Mouse (Mus musculus): ENCODE results near the gene Elp1.

Gene Elp1

DNA sequence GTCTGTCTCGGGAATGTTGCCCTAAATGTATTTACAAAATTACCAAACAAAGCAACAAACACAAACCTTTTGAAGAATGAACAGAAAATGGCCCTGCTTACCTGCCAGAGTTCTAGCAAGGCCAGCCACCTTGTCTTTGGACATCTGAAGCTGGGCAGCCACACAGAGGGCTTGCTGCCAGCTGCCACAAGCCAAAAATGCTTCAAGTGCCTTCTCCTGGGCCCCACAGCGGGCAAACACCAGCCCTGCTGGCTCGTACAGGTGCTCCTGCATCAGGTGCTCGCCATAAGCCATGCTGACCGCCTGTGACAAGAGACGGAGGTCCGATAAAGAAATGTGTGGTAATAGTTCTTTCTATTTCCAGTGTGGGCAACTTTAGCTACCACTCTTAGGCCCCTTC is 33.2 kb downstream of the Elp1 start:
- DNase-seq (ENCODE audit: low spot score): no peak

DNA sequence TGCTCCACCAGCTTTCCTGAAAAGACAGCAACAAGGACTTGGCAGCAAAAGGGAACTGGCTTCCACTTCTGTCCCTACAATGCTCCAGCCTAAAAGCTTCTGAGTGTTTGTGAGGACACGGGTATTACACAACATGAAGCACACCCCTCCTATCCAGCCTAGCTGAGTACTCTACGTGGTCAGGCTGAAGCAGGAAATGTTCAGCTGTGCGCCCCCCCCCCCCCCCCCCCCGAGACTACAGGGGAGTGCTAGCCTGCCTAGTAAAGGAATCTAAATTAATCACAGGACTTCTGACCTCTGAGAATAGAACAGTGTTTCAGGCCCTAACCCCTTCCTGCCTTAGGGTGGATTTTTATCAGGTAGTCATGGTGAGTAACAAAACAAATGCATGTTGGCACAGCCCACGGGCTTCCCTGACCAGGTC is 34.3 kb downstream of the Elp1 start:
- no peak for DNase-seq (ENCODE audit: low spot score)

DNA sequence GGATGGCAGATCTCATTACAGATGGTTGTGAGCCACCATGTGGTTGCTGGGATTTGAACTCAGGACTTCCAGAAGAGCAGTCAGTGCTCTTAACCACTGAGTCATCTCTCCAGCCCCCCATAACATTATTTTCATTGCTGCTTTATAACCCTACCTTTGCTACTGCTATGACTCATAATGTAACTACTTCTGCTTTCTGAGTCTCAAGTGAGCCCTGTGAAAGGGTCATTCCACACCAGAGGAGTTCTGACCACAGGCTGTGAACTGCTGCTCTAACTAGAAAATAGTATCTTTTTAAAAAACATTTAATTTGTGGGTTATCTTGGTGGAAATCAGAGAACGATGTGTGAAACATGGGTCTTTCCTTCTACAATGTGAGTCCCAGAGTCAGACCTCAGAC is 44.4 kb downstream of the Elp1 start:
- no peak for DNase-seq (ENCODE audit: low spot score)

DNA sequence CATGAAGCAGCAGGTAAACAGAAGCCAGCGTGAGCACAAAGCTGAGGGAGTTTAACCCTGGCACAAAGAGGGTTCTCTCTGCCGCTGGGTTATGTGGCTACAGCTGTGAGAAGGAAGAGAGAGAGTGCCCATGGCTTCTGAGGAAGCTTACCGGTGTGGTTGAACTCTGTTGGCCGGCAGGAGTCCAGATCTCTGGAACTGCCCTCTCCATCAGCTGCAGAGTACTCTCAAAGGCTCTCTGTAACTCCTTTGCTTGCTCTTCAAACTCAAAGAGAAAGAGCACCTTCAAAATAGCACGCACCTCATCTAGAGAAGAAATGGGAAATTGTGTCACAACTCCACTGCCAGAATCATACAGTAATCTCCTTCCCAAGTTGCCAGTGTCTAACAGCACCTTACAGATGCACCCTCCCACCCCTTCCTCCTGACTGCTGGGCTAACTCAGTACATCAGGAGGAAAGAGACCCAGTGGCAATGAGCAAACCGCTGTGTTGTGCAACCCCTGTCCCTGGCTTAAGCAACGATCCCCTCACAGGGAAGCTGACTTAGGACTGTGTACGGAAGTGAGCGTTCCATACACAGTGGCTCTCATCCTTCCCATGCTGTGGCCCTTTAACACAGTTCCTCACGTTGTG is 45.0 kb downstream of the Elp1 start:
- DNase-seq (ENCODE audit: low spot score): no peak

DNA sequence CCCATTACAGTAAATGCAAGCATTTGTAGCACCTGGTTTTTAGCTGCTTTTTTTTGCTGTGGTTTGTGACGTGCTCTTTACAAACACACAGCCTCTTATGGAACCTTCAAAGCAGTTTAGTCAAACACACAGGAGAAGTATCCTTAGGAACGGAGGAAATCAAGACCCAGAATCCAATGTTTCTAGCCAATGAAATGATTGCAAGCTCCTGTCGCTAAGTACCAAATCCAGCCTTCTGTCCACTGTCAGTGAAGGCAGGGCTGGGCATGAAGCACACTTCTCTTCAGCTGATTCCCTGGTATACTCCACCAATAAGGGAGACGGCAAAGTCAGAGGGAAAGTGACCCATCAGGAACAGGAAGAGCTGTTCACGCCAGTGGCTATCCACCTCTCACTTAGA is 46.1 kb downstream of the Elp1 start:
- no peak for DNase-seq (ENCODE audit: low spot score)

DNA sequence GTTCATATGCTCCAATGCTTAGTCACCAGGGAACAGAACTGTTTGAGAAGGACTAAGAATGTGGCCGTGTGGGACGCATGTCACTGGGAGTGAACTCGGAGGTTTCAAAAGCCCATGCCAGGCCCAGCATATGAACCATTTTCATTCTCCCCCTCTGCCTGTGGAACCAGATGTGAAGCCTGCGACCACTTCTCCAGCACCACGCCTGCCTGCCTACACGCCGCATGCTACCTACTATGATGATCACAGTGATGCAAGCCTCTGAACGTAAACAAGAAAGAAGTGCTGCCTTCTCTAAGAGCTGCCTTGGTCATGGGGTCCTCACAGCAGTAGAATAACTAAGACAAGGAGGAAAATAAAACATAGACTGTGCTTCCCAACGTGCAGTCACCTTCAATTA is 54.7 kb downstream of the Elp1 start:
- no peak for DNase-seq (ENCODE audit: low spot score)

DNA sequence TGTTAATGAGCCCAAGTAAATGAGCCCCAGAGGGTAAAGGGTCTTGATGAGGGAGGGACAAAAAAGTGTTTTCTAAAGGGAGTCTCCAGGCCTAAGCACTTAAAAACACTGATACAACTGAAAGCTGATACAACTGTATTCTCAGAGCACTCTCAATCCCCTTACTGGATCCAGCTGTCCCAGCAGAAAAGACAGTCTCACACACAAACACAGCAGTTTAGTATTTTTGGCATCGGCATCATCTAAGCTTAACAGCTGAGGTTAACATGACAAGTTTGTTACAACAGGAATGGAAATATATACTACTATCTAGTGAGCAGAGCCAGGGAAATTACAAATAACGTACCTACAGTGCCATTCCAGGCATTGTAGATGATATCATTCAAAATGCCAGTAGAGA is 55.8 kb downstream of the Elp1 start:
- DNase-seq (ENCODE audit: low spot score): no peak

DNA sequence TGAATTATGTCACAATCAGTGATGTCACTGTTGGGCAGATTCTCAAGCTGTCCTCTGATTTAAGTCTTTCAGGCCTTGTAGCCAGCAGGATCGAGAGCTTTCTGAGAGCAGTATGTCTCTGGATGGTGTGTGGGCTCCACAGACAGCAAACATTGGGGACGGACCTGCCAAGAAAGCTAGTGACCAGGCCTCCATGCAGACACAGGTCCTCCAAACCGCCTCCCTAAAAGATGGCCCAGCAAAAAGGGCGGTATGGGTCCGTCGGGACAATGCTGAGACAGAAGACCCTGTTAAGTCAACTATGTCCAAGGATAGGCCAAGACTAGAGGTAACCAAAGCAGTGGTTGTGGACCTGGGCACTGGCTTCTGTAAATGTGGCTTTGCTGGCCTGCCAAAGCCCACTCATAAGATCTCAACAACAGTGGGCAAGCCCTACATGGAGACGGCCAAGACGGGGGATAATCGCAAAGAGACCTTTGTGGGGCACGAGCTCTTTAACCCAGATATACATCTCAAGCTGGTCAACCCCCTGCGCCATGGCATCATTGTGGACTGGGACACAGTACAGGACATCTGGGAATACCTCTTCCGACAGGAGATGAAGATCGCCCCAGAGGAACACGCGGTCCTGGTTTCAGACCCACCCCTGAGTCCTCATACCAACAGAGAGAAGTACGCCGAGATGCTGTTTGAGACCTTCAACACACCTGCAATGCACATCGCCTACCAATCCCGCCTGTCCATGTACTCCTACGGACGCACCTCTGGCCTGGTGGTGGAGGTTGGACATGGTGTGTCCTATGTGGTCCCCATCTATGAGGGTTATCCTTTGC is 58.6 kb downstream of the Elp1 start, which contains the start of gene Actl7a:
Gene Actl7a (plus strand): TSS at position 51 of the 833 bp plus-strand sequence.
- DNase-seq (ENCODE audit: low spot score): no peak

DNA sequence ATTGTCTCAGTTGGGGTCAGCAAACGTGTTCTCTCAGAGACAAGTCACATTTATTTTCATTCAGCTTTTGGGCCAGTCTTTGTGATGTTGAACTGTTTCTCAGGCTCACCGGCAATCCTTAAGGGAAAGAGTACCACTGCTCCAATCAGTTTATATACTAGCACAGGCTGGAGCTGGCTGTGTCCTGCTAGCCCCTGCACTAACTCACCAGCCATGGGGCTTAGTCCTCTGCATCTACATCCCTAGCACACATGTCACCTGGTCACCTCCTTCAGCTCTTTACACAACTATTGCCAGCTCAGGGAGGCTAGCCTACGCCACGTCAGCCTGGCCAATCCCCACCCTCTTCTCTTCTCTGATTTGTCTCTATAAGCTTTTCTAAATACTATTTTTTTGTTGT is 59.4 kb downstream of the Elp1 start:
- DNase-seq (ENCODE audit: low spot score): no peak

DNA sequence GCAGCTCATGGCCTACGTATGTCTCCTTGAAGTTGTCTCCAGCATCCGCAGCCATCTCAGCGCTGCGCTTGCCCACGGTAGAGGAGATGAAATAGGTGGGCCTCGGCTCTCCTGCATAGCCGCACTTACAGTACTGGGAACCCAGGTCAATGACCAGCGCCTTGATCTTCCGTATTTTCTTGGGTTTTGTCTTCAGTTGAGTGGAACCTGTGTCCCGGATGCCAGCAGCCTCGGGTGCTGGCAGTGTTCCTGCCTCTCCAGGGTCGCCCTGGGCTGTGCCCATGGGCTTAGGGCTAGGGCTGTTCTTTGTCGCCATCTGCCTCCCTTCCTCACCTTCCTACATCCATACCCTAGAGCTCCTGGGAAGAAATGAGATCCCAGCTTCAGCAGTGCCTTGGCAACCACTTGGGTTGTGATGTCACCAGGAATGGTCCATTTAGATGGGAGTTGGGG is 61.1 kb downstream of the Elp1 start, which contains the start of gene Actl7b:
Gene Actl7b (minus strand): TSS at position 403 of the 453 bp plus-strand sequence.
- DNase-seq (ENCODE audit: low spot score): no peak

DNA sequence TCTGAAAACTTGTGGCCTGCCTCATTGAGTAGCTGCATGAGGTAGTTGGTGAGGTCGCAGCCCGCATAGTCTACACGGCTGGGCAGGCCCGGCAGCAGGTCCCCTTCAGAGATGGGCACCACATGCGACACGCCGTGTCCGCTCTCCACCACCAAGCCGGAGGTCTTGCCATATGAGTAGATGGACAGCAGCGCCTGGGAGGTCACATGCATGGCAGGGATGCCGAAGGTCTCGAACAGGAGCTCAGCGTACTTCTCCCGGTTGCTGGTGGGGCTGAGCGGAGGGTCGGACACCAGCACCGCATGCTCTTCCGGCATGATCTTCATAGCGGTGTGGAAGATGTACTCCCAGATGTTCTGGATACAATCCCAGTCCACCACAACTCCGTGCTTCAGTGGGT is 61.5 kb downstream of the Elp1 start:
- DNase-seq (ENCODE audit: low spot score): no peak

DNA sequence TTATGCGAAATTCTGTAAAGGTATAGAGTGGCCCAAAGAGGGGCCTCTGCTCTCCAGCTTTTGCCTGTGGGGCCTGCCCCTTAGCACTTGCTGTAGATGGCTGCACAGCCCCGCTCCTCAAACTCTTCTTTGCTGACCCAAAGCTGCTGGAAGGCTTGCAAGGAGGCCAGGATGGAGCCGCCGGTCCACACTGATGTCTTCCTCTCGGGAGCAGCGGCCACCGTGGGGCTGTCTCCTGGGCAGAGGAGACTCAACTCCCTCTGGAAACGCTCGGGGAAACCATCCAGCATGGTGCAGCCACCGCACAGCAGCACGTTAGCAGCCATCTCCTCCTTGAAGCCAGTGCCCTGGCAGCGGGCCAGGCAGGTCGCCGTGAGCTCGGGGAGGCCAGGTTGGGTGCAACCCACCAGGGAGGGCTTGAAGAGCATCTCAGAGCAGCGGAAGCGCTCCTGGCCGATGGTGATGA is 62.1 kb downstream of the Elp1 start, which contains the start of gene Gm26657:
Gene Gm26657 (plus strand): TSS at position 51 of the 466 bp plus-strand sequence.
- no peak for DNase-seq (ENCODE audit: low spot score)

DNA sequence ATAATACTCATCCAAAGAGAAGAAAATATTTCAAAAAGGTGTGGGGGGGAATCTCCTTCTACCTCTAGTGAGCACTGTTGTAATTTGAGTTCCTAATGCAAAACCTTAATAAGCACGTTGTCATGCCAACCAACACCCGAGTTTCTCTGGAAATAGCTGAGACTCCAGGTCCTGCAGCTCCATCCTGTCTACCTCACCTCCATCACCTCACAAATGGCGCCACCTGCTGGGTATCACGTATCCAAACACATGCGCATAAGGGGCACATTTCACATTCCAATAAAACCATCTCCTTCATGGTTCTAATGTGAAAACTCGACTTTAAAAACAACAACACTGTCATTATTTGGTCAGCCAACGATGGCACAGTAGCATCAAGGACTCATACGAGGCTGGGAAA is 76.3 kb downstream of the Elp1 start:
- no peak for DNase-seq (ENCODE audit: low spot score)

DNA sequence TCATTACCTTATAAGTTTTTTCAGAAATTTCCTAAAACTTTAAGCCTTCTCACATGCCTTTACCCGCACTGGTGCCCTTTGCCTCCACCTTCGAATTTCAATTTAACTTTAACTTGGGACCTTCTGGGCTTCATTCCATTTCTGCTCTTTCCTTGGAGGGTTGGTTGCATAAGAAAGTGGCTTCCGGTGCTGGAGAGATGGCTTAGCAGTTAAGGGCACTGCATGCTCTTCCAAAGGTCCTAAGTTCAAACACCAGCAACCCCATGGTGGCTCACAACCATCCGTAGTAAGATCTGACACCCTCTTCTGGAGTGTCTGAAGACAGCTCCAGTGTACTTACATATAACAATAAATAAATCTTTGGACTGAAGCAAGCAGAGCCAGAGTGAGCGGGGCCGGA is 78.9 kb downstream of the Elp1 start:
- no peak for DNase-seq (ENCODE audit: low spot score)

DNA sequence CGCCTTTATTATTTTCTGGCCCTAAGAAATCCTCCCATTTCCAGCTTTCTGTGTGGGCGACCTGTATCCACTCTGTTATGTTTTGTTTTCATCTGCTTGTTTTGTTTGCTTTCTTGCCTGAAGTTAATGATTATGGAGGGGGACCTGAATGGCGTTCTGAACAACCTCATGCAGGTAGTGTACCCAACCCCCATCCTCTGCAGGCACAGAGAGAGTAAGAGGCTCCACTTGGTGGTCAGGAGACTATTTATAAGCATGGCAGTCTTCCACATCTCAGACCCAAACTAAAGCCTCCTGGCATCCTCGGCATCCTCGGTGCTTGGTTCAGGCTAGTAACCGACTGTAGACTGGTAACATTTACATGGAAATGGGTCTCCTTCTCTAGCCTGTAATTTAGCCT is 79.8 kb downstream of the Elp1 start:
- DNase-seq (ENCODE audit: low spot score): no peak

DNA sequence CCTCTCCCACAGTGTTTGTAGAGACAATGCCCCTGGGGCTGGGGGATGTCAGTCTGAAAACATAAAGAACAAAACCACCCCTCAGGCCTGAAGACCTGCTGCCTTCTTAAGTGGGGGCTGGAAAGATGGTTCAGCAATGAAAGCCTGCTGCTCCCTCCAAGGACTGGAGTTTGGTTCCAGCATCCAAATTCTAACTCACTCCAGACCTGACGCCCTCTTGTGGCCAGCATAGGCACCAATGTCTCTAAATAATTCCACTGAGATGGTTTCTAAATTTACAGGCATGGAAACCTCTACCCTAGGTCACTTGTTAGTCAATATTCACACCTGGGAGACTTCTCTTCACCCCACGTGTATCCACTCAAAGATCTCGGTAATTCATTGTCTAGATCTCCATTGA is 80.7 kb downstream of the Elp1 start:
- no peak for DNase-seq (ENCODE audit: low spot score)

DNA sequence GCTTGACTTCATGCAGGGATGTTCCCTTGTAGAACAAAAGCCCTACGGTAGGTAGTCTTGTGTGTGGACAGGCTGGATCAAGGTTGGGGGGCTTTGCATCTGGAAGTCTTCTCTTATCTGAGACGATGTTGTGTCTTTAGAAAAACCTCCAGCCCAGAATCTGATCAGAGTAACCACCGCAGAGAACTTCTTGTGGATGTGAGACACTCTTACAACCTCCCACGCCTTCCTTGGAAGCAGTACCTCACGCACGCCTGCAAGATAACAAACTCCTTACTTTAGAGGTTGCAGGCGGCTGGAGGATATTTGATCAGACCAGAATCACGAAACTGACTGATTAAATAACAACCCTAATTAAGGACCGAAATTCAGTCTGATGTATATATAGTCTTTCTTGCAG is 81.7 kb downstream of the Elp1 start:
- no peak for DNase-seq (ENCODE audit: low spot score)

DNA sequence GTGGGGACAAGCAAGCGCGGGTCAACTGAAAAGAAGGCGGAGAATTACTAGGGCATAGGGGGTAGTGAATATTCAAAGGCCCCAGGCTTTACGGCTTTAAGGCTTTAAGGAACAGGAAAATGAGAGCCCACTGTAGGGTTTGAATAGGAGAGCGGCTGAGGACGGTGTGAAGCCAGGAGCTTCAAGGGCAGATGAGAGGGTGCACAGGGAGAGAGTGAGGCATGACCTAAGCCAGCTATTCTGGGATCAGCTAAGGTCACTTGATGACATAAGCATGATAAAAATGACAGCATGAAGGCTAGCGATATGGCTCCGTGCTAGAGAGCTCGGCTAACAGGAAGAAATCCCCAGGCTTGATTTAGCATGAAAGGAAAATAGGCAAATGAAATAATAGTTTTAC is 82.7 kb downstream of the Elp1 start:
- no peak for DNase-seq (ENCODE audit: low spot score)

DNA sequence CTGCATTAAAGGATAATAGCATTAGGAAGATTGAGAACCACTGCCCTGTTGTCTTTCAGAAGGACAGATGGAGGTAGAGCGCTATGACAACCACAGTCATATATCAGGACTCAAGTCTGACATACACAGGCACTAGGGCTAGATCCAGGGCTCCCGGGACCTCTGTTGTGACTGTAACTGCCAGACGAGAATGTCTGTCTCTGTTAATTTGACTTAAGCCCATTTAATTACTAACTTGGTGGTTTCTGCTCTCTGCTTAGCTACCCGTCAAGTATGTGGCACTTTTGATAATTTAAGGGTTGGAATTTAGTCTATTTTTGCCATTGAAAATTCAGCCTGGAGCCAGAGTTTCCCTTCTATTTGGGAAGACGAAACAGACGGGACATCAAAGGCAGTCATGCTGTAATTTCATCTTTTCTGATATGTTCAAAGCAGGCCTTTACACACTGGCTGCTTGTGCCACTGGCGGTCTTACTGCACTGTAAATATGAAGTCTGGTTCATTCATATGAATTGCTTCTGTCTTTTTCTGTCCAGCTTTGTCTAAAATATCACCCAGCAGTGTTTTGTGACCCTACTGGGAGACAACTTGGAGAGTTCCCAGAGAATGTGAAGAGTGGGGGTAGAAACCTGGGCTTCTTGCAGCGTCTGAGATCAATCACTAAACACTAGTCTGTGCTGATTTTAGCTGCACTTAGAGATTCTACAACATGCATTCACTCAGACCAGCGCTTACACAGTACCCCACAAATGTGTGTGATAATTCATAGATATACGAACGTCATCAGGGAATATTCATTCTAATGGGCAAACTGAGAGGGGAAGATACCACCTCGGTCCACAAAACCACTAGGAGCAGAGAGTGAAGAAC is 83.3 kb downstream of the Elp1 start:
- no peak for DNase-seq (ENCODE audit: low spot score)

DNA sequence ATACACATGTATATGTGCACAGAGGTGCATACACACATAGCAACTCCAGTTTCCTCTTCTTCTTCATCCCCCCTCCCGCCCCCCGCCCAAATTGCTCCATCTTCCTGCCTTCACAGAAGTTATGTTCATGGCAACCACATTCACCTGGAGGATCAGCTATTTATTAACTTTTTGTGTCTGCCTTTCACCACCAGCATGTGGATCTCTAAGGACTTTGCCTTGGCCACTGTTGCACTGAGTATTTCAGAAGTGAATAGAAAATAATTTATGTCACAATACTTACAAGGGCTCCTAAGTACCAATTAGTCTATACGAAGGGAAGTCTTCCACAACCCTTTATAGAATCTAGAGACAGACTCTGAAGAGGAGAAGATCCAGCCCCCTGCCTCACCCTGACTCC is 84.2 kb downstream of the Elp1 start:
- no peak for DNase-seq (ENCODE audit: low spot score)

DNA sequence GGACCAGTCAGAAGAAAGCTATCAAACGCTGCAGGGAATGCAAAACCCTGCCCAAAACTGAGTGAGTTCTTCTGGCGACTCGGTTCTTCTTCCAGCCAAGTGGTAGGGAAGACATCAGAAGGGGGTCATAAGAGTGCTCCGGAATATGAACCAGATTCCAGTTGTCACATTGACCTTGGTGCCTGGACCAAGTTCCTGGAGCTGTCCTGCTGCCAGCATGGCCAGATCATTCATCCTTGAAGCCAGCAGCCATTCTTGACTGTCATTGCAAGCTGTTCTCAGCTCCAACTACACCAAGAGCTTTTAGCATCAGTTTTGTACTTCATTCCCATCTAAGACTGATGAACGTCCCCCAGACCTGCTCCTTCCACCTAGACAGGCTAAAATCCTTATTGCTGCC is 85.3 kb downstream of the Elp1 start:
- DNase-seq (ENCODE audit: low spot score): no peak

DNA sequence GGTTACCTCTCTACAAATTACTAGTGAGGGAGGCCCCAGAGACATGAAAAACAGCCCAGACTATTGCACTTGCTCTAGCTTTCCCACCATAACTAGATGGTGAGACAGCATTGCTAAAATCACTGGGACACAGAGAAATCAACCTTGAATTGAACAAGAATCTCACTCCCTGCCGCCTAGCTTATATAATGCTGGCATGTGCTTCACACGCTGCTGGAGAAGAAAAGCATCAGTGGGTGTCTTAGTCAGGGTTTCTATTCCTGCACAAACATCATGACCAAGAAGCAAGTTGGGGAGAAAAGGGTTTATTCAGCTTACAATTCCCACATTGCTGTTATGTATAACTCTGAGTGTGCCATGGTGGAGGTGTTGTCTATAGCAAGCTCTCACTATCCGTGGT is 89.0 kb downstream of the Elp1 start:
- DNase-seq (ENCODE audit: low spot score): no peak

Measured in ovary, adult 18-20 months (tissue).